In genomic region chr2:152686399-152686798, GRCm38 (mm10) we compare ENCODE assay signal across 10 mouse cellular contexts. TPM values are rescaled to one million over a fixed set of nuclear protein-coding genes. Genes with fewer than 3 reads are reported as not detected.
DNase-seq lines count a peak whose midpoint lies in the region; ATAC-seq and TF ChIP-seq lines count a peak whose summit lies in the region.
"Had no signal": no experiment of that assay in that cellular context is flagged by ENCODE, and none has a peak within 500 bp of the region (broad histone marks: within the 10 kb centered on the region; RNA-seq: fewer than 3 reads in every experiment).

No protein-coding gene starts in this region.

- H3K27ac ChIP-seq in kidney, embryonic 15.5 days: peak overlapping the region; percentile 55
- peak overlapping the region; percentile 51; the same call in 1 of the 2 replicates for H3K27ac ChIP-seq in embryonic fibroblast, embryonic 13.5 days (ENCODE audit: insufficient read depth, low read length)
- H3K27ac ChIP-seq in intestine, embryonic 15.5 days: no peak overlapping the region
- H3K27ac ChIP-seq in midbrain, postnatal 0 days (ENCODE audit: low read depth, low read length): peak overlapping the region; percentile 62

- TF ChIP-seq POLR2A in embryonic fibroblast, embryonic 13.5 days (IDR thresholded peaks at IDR 0.05; ENCODE audit: low read depth, low read length): no peak

- peak overlapping the region; percentile 48 for H3K4me2 ChIP-seq in kidney, embryonic 15.5 days
- H3K4me2 ChIP-seq in intestine, embryonic 15.5 days (replicated peaks): peak overlapping the region; percentile 34
- H3K4me2 ChIP-seq in midbrain, postnatal 0 days (ENCODE audit: low read depth, low read length, poor library complexity, severe bottlenecking): peak overlapping the region; percentile 20

- H3K9ac ChIP-seq in kidney, embryonic 15.5 days: no peak overlapping the region
- H3K9ac ChIP-seq in intestine, embryonic 15.5 days: no peak overlapping the region
- H3K9ac ChIP-seq in midbrain, postnatal 0 days (replicated peaks; ENCODE audit: low read length, poor library complexity, severe bottlenecking): no peak overlapping the region

- no peak for TF ChIP-seq CTCF in embryonic fibroblast, embryonic 13.5 days (IDR thresholded peaks at IDR 0.05; ENCODE audit: borderline replicate concordance, insufficient read depth, low read length)
- TF ChIP-seq CTCF in midbrain, postnatal 0 days (IDR thresholded peaks at IDR 0.05): no peak

- H3K36me3 ChIP-seq in kidney, embryonic 15.5 days: peaks cover 99% of the 10 kb centered on the region
- H3K36me3 ChIP-seq in intestine, embryonic 15.5 days: peaks cover 58% of the 10 kb centered on the region
- peaks cover 79% of the 10 kb centered on the region for H3K36me3 ChIP-seq in midbrain, postnatal 0 days (ENCODE audit: insufficient read depth, low read length)

- H3K27me3 ChIP-seq in kidney, embryonic 15.5 days: no peaks in the 10 kb centered on the region
- H3K27me3 ChIP-seq in intestine, embryonic 15.5 days (replicated peaks): no peaks in the 10 kb centered on the region
- no peaks in the 10 kb centered on the region for H3K27me3 ChIP-seq in midbrain, postnatal 0 days (ENCODE audit: insufficient read depth, low read length)
- H3K27me3 ChIP-seq: megakaryocyte, embryonic 14.5 days had no signal

- H3K9me3 ChIP-seq in kidney, embryonic 15.5 days (replicated peaks): 0 out of 2 replicates have a peak, but pooled peaks cover 5% of the 10 kb centered on the region
- H3K9me3 ChIP-seq in intestine, embryonic 15.5 days: no peaks in the 10 kb centered on the region
- H3K9me3 ChIP-seq in midbrain, postnatal 0 days (ENCODE audit: low read length): no peaks in the 10 kb centered on the region
- H3K9me3 ChIP-seq: megakaryocyte, embryonic 14.5 days had no signal

- peak overlapping the region; percentile 46 for H3K4me3 ChIP-seq in kidney, embryonic 15.5 days (replicated peaks)
- no peak overlapping the region for H3K4me3 ChIP-seq in embryonic fibroblast, embryonic 13.5 days (ENCODE audit: insufficient read depth, low read length)
- H3K4me3 ChIP-seq in intestine, embryonic 15.5 days (replicated peaks): 0 out of 2 replicates have a peak overlapping the region, but pooled peaks have one; percentile 1
- H3K4me3 ChIP-seq in midbrain, postnatal 0 days (ENCODE audit: low read depth, low read length): no peak overlapping the region

- H3K4me1 ChIP-seq in kidney, embryonic 15.5 days: peaks cover 10% of the 10 kb centered on the region
- peaks cover 11% of the 10 kb centered on the region; the same call in 1 of the 2 replicates for H3K4me1 ChIP-seq in embryonic fibroblast, embryonic 13.5 days (ENCODE audit: control insufficient read depth, insufficient read depth, low read length)
- H3K4me1 ChIP-seq in intestine, embryonic 15.5 days (replicated peaks): no peaks in the 10 kb centered on the region
- H3K4me1 ChIP-seq in midbrain, postnatal 0 days (ENCODE audit: insufficient read depth, low read length): no peaks in the 10 kb centered on the region

- WGBS in kidney, embryonic 15.5 days: 57% methylated on average over 12 of the region's 12 CpGs
- 53% methylated on average over 12 of the region's 12 CpGs for WGBS in intestine, embryonic 15.5 days
- WGBS in midbrain, postnatal 0 days: 60% methylated on average over 12 of the region's 12 CpGs

- ATAC-seq in kidney, embryonic 15.5 days (replicated peaks; ENCODE audit: low FRiP score): no peak
- peak; percentile 19 for ATAC-seq in intestine, embryonic 15.5 days
- ATAC-seq in midbrain, postnatal 0 days (ENCODE audit: low FRiP score): peak; percentile 20; the same call in 1 of the 2 replicates

- no peak for DNase-seq in kidney, postnatal 36 days
- no peak for DNase-seq in midbrain, postnatal 0 days (ENCODE audit: low spot score)
- no peak for DNase-seq in adrenal gland, postnatal 4 days (ENCODE audit: low spot score in 2 of 2)
- DNase-seq in spleen, postnatal 4 days (ENCODE audit: low spot score in 2 of 2): no peak
- DNase-seq in gastrocnemius, postnatal 10 days: no peak

RNA-seq across cellular contexts. Expression of gene Mcts2, which starts 0.4 kb away (rescaled TPM):
- 29.5 and 31.0 TPM in 2 replicates for polyA plus RNA-seq in kidney, embryonic 15.5 days (2015; fragmentation: Nextera tagmentation; extraction: Ambion mirVana)
- 19.4 and 24.5 TPM in 2 replicates for polyA plus RNA-seq in embryonic fibroblast, embryonic 13.5 days (2011; ENCODE audit: insufficient read length, low read depth, missing spikeins)
- 26.3 and 26.8 TPM in 2 replicates for polyA plus RNA-seq in intestine, embryonic 15.5 days (2015; fragmentation: Nextera tagmentation; extraction: Ambion mirVana)
- total RNA-seq in midbrain, postnatal 0 days (2014; rRNA removed): 14.5 and 21.8 TPM in 2 replicates
- 28.0 and 28.1 TPM in 2 replicates for polyA plus RNA-seq in midbrain, postnatal 0 days (2015; fragmentation: Nextera tagmentation; extraction: Ambion mirVana)
- total RNA-seq in adrenal gland, postnatal 4 days (2021): 10 to 100 TPM; 26.7 to 27.4 TPM
- total RNA-seq in gastrocnemius, postnatal 10 days (2021): 10 to 100 TPM; 12.5 to 19.3 TPM

RNA-seq across cellular contexts. Expression of gene H13, which starts 17.1 kb away (rescaled TPM):
- 141 and 147 TPM in 2 replicates for polyA plus RNA-seq in kidney, embryonic 15.5 days (2015; fragmentation: Nextera tagmentation; extraction: Ambion mirVana)
- 141 and 214 TPM in 2 replicates for polyA plus RNA-seq in embryonic fibroblast, embryonic 13.5 days (2011; ENCODE audit: insufficient read length, low read depth, missing spikeins)
- 115 and 120 TPM in 2 replicates for polyA plus RNA-seq in intestine, embryonic 15.5 days (2015; fragmentation: Nextera tagmentation; extraction: Ambion mirVana)
- 166 and 173 TPM in 2 replicates for total RNA-seq in midbrain, postnatal 0 days (2014; rRNA removed)
- polyA plus RNA-seq in midbrain, postnatal 0 days (2015; fragmentation: Nextera tagmentation; extraction: Ambion mirVana): 175 and 182 TPM in 2 replicates
- 100 to 1,000 TPM; 138 to 140 TPM for total RNA-seq in adrenal gland, postnatal 4 days (2021)
- total RNA-seq in gastrocnemius, postnatal 10 days (2021): 10 to 100 TPM; 56.0 to 61.1 TPM

RNA-seq across cellular contexts. Expression of gene Id1, which starts 49.7 kb away (rescaled TPM):
- polyA plus RNA-seq in kidney, embryonic 15.5 days (2015; fragmentation: Nextera tagmentation; extraction: Ambion mirVana): 133 and 143 TPM in 2 replicates
- 49.1 and 67.7 TPM in 2 replicates for polyA plus RNA-seq in embryonic fibroblast, embryonic 13.5 days (2011; ENCODE audit: insufficient read length, low read depth, missing spikeins)
- polyA plus RNA-seq in intestine, embryonic 15.5 days (2015; fragmentation: Nextera tagmentation; extraction: Ambion mirVana): 102 and 116 TPM in 2 replicates
- 69.6 and 71.7 TPM in 2 replicates for total RNA-seq in midbrain, postnatal 0 days (2014; rRNA removed)
- 52.6 and 58.3 TPM in 2 replicates for polyA plus RNA-seq in midbrain, postnatal 0 days (2015; fragmentation: Nextera tagmentation; extraction: Ambion mirVana)
- total RNA-seq in adrenal gland, postnatal 4 days (2021): 100 to 1,000 TPM; 103 to 129 TPM
- total RNA-seq in gastrocnemius, postnatal 10 days (2021): 10 to 100 TPM; 17.6 to 21.1 TPM

RNA-seq across cellular contexts. Expression of gene Rem1, which starts 59.6 kb away (rescaled TPM):
- polyA plus RNA-seq in kidney, embryonic 15.5 days (2015; fragmentation: Nextera tagmentation; extraction: Ambion mirVana): 59.1 and 62.5 TPM in 2 replicates
- 3.9 and 4.3 TPM in 2 replicates for polyA plus RNA-seq in embryonic fibroblast, embryonic 13.5 days (2011; ENCODE audit: insufficient read length, low read depth, missing spikeins)
- 10.0 and 10.3 TPM in 2 replicates for polyA plus RNA-seq in intestine, embryonic 15.5 days (2015; fragmentation: Nextera tagmentation; extraction: Ambion mirVana)
- total RNA-seq in midbrain, postnatal 0 days (2014; rRNA removed): 0.16 and 0.33 TPM in 2 replicates
- polyA plus RNA-seq in midbrain, postnatal 0 days (2015; fragmentation: Nextera tagmentation; extraction: Ambion mirVana): 0.49 and 0.94 TPM in 2 replicates
- 10 to 100 TPM; 11.5 to 17.9 TPM for total RNA-seq in adrenal gland, postnatal 4 days (2021)
- total RNA-seq in gastrocnemius, postnatal 10 days (2021): 10 to 100 TPM in 1 of 2 experiments, 1 to 10 TPM in 1; 9.1 to 11.5 TPM
- total RNA-seq: hematopoietic stem cell, adult 5-6 weeks had no signal

Comparison
In these comparisons a context has a peak if more than half of its experiments do, and no peak if none do; other contexts are left out.
1. H3K4me3 ChIP-seq: peak in kidney, embryonic 15.5 days (single experiment) and intestine, embryonic 15.5 days (single experiment); none in embryonic fibroblast, embryonic 13.5 days (single experiment) and midbrain, postnatal 0 days (single experiment).
2. Peak in every context shown above with its lines, with median percentiles within 50 percentile points of each other: H3K4me2 ChIP-seq.